Mouse (Mus musculus) layer of hippocampus, adult 2 months (tissue): ENCODE results near the gene Coro1a. TPM values are rescaled to one million over a fixed set of nuclear protein-coding genes. Genes with fewer than 3 reads are reported as not detected.

Source experiments
- DNase-seq, 2 experiments: peaks; one replicate each; pipeline ENCODE4 v3.0.0; 2022; ENCODE audit warnings: low spot score in 2 of 2
- H3K27ac ChIP-seq: fragments of 200-600 bp; 2 replicates; pipeline ENCODE4 v1.8.1; 2022
- H3K4me3 ChIP-seq: fragments of 200-600 bp; 2 replicates; pipeline ENCODE4 v1.8.1; 2022; ENCODE audit warnings: mild to moderate bottlenecking
- CTCF ChIP-seq: fragments of 200-600 bp; conservative IDR thresholded peaks from 2 replicates; pipeline ENCODE4 v1.8.1; 2022; ENCODE audit warnings: antibody characterized with exemption, mild to moderate bottlenecking, moderate library complexity
- total RNA-seq, 2 experiments: library from RNA; stranded (reverse); gene quantifications; 2 replicates each; pipeline ENCODE4 v1.2.3; 2021

Gene Coro1a
- total RNA-seq, 2 experiments from 2014 or later, result 130 to 135 TPM

- no peak overlapping the region for H3K4me3 ChIP-seq
- no peak overlapping the region for H3K27ac ChIP-seq
- DNase-seq, result no peak
- TF ChIP-seq CTCF, result no peak
Measured at GRCm38 (mm10) chr7:126725667-126726066, 18.1 kb upstream of the Coro1a start.

GRCm38 (mm10) chr7:126725077-126725476 is 17.5 kb upstream of the Coro1a start:
- Histone ChIP-seq H3K4me3 (no peak overlapping the region), H3K27ac (no peak overlapping the region)
- no peak for TF ChIP-seq CTCF
- DNase-seq, result no peak

- H3K4me3 ChIP-seq, result no peak overlapping the region
- DNase-seq, result no peak
- no peak overlapping the region for H3K27ac ChIP-seq
- TF ChIP-seq CTCF, result no peak
Measured at GRCm38 (mm10) chr7:126721635-126722034, 14.0 kb upstream of the Coro1a start.

- H3K4me3 ChIP-seq, result no peak overlapping the region
- H3K27ac ChIP-seq, result no peak overlapping the region
- peak in 1 of 2 experiments; percentile 15 for DNase-seq
- TF ChIP-seq CTCF, result peak; percentile 70
Measured at GRCm38 (mm10) chr7:126718787-126719337, 11.3 kb upstream of the Coro1a start.

GRCm38 (mm10) chr7:126717566-126717965 is 10.0 kb upstream of the Coro1a start:
- Histone ChIP-seq H3K4me3 (no peak overlapping the region), H3K27ac (no peak overlapping the region)
- no peak for TF ChIP-seq CTCF
- no peak for DNase-seq

- Histone ChIP-seq H3K27ac (no peak overlapping the region), H3K4me3 (no peak overlapping the region)
- no peak for DNase-seq
- TF ChIP-seq CTCF, result no peak
Measured at GRCm38 (mm10) chr7:126715679-126716078, 8.1 kb upstream of the Coro1a start.

GRCm38 (mm10) chr7:126711910-126712309 is 4.3 kb upstream of the Coro1a start:
- TF ChIP-seq CTCF, result no peak
- no peak overlapping the region for H3K4me3 ChIP-seq
- H3K27ac ChIP-seq, result no peak overlapping the region
- DNase-seq, result no peak

- Histone ChIP-seq H3K4me3 (no peak overlapping the region), H3K27ac (peak overlapping the region; percentile 53; the same call in 1 of the 2 replicates)
- TF ChIP-seq CTCF, result no peak
- no peak for DNase-seq
Measured at GRCm38 (mm10) chr7:126710266-126710665, 2.7 kb upstream of the Coro1a start.

GRCm38 (mm10) chr7:126708175-126708952 is 777 bp upstream of the Coro1a start:
- H3K27ac ChIP-seq, result no peak overlapping the region
- DNase-seq, result no peak
- TF ChIP-seq CTCF, result no peak
- H3K4me3 ChIP-seq, result no peak overlapping the region

GRCm38 (mm10) chr7:126704121-126704980 is 3.2 kb downstream of the Coro1a start:
- Histone ChIP-seq H3K27ac (peak overlapping the region; percentile 97), H3K4me3 (peak overlapping the region; percentile 76)
- DNase-seq, result peak; percentile 92 to 94
- TF ChIP-seq CTCF, result peak; percentile 41

- Histone ChIP-seq H3K27ac (peak overlapping the region; percentile 97), H3K4me3 (peak overlapping the region; percentile 76)
- peak in 1 of 2 experiments; percentile 36 for DNase-seq
- no peak for TF ChIP-seq CTCF
Measured at GRCm38 (mm10) chr7:126703757-126704077, 3.9 kb downstream of the Coro1a start.

GRCm38 (mm10) chr7:126702861-126703756 is 4.5 kb downstream of the Coro1a start:
- no peak for TF ChIP-seq CTCF
- DNase-seq, result no peak
- Histone ChIP-seq H3K27ac (peak overlapping the region; percentile 97), H3K4me3 (peak overlapping the region; percentile 76)

GRCm38 (mm10) chr7:126702358-126702757 is 5.2 kb downstream of the Coro1a start:
- no peak for DNase-seq
- TF ChIP-seq CTCF, result no peak
- peak overlapping the region; percentile 97 for H3K27ac ChIP-seq
- H3K4me3 ChIP-seq, result peak overlapping the region; percentile 76
